Mouse (Mus musculus) gastrocnemius, adult 18-20 months (tissue): Measurements from ENCODE around the gene Vat1. TPM values are rescaled to one million over a fixed set of nuclear protein-coding genes. Genes with fewer than 3 reads are reported as not detected.
"Not testable (repeated sequence)": the region's sequence is repeated elsewhere in the genome, so short reads cannot be mapped to it uniquely, and the experiment has no call there.

ENCODE experiments used
- DNase-seq: peaks from one replicate; pipeline ENCODE4 v3.0.0; 2021; ENCODE audit warnings: low spot score
- total RNA-seq, 2 experiments: library from RNA; stranded (reverse); gene quantifications; 2 replicates each; pipeline ENCODE4 v1.2.3; 2021

Vat1 gene
- total RNA-seq, 2 experiments from 2014 or later: 10.8 to 16.1 TPM

DNA sequence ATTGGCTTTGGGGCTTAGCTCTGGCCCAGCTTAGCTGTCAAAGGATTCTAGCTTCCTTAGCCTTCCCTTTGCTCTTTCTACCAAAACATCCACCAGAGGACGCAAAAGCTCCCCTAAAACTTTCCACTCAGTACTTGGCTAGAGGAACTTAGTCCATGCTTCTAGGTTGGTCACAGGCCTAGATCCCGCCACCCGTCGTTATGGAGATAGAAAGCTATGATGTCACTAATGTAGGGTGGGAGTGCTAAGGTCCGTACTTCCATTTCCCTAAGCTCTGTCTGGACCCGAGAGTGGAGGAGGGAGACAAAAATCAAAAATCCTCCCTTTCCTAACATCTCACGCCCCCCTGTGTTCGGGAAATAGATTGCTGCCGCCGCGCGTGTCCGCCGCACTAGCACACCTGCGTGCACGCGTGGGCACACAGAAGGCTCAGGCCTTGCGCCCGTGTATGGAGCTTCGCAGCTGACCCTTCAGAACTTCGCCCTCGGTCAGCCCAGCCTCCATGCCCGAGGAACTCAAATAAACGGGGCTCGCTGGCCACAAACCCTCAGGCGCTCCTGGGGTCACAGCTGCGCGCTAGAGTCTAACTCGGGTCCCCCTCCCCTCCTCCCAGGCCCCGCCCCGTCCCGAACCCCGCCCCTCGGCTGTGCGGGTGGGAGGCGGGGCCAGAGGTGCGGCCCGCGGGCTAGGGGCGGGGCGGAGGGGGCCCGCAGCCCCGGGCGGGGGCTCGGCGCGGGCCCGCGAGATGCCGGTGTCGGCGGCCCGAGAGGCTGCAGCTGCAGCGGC lies 1.6 kb upstream of the Vat1 start:
- DNase-seq: peak; percentile 62

DNA sequence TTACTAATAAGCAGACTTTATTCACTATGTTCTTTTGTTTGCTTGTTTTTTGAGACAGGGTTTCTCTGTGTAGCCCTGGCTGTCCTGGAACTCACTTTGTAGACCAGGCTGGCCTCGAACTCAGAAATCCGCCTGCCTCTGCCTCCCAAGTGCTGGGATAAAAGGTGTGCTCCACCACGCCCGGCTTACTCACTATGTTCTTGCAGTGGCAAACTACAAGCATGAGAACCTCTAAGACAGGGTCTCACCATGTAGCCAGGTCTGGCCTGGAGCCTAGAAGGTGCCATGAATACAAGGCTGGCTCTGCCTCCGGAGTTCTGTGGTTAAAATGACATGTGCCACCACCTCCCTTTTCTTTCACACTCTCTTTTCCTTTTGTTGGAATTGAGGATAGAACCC lies 521 bp upstream of the Vat1 start:
- not testable (repeated sequence) for DNase-seq

DNA sequence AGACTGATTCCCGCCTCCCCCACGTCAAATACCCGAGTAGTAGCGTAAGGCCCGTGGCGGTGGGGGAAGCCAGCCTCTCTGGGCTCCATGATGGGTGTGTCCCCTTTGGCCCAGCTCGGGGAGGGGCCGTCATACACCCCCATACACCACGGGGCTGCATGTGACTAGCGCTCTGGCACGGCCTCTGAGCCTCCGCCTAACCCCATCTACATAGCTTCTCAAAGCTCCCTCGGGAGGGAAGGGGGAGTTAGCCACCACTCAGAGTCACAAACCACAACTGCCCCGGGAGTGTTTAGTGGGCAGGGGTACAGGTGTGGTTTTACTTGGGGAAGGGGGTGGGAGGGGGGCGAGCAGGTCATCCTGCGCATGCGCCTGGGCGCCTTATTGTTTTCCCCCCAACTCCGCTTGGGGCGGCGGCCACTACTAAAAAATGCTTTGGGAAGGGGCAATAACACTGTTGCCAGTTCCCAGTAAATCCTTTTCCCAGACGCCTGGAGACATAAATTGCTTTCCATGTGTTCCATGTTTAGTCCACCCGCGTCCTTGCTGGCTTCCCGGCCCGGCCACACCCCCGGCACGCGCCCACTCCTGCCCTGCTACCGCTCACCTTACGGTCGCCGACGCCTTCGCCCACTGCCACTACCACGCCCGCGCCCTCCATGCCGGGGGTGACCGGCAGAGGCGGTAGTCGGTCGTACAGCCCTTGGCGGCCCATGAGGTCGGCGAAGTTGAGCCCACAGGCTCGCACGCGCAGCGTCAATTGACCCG lies 745 bp downstream of the Vat1 start:
- DNase-seq: peak; percentile 75

DNA sequence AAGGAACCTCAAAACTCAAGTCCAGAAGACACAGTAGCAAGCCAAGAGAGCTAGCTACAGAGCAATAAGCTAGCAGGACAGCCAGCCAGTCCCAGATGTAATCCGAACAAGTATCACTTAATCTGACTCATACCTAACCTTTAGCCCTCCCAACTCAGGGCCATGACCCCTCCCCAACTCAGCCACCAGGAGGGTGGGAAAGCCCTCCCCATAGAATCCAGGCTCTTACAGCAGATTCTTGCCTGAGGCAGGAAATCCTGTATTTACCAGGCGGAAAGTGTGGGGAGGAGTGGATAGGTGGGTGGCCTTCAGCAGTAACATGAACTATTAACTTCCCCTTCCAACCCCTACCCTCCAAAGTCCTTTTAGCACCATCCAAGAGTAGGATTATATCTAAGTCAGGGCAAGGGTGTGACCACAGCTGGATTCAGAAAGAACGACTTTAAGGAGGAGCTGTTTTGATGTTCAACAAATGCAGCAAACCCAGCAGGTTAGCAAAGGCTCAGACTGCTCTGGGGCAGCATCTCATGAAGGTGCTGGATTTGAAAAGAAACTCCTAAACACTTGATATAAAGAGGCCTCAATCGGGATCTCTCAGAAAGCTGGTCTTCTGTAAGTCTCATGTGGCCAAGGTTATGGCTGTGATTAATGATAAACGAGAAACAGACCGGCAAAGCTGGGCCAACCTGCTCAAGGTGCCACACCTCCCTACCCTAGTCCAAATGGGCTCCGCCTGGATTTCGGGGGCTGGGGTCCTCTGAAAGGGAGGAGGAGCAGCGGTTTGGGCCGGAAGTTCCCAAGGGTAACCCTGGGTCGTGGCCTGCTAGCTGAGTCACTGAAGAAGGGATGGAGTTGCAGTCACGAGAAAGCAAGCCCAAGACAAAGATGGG lies 1.6 kb downstream of the Vat1 start, which contains the start of gene Rnd2:
Gene Rnd2, plus strand, starts transcription at position 789 of the 890 bp plus-strand sequence.
- DNase-seq: no peak

DNA sequence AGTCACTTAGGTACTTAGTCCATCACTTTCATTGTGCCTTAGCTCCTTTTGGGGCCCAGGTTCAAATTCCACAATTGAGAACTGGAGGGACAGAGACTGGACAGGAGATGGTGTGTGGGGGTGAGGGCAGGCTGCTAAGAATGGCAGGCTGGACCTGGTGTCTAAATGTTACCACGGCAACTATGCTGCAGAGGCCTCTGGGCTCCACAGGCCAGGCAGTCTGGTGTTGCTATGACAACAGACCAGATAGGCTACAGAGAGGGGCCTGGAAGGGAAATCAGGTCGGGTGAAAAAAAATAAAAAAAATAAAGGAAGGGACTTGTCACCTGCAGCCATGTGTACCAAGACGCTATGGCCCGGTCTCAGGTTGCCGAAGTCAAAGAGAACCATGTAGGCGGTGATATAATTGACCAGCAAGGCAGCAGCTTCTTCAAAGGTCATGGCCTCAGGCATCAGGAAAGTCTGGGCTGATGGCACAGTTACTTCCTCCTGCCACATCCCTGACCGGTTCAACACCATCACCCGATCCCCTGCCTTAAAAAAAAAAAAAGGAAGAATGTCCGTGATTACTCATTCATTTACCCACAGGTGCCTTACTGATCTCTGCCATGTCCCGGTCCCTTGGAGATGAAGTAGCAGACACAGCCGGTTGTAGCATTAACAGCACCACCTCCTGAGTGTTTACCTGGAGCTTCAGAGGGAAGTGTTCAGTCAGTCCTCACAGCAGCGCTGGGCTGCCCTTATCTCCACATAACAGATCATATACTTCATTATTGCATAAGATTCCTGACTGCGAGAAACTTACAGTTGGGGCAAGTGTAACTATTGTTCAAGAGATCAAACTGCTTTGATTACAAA lies 3.2 kb downstream of the Vat1 start:
- no peak for DNase-seq

DNA sequence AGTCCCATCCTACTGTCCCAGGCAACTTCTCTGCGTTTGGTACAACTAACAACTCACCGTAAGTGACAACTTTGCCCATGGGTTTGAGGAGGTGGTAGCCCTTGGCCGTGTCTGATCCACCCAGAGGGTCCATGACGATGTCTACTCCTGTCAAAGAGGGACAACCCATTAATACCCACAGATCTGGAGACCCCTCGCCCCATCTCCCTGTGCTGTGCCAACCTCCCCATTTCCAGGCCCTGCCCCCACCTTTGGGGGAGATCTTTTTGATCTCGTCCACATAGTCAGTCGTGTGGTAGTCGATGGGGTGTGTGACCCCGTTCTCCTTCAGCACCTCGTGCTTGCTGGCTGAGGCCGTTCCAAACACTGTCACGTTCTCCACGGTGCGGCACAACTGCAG lies 3.9 kb downstream of the Vat1 start:
- no peak for DNase-seq

DNA sequence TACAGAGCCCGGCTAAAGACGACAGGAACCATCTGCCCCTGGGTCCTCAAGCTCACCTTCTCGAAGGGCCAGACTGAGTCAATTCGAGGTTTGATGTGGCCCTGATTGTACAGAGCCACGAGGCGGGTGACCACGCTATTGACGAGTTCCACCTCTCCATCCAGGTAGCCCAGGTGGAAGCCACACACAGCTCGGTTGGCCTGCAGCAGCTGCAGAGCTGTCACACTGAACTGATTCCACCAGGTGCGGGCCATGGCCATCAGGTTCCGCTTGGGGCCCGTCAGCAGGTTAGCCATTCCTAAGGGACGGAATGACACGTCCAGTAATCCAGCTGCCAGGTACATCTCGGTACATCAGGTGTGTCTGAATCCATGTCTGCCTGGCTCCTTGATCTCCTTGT lies 5.7 kb downstream of the Vat1 start:
- no peak for DNase-seq

DNA sequence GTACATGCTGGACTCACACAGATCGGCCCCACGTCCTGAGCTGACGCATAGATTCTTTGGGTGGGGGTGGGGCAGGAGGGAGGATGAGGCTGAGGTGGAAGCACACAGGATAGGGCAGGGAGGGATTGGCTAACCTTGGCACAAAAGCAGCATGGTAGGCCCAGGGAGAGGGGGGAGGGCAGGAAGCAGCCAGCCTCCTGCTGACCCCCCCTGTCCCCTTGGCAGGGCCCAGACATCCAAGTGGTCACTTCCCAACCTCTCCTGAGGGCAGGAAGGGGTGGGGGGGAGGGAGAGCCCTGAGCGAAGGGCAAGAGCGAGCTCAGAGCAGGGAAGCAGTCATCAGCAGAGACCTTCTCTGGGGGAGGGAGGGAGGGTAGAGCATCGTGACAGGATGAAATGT lies 6.3 kb downstream of the Vat1 start:
- no peak for DNase-seq

DNA sequence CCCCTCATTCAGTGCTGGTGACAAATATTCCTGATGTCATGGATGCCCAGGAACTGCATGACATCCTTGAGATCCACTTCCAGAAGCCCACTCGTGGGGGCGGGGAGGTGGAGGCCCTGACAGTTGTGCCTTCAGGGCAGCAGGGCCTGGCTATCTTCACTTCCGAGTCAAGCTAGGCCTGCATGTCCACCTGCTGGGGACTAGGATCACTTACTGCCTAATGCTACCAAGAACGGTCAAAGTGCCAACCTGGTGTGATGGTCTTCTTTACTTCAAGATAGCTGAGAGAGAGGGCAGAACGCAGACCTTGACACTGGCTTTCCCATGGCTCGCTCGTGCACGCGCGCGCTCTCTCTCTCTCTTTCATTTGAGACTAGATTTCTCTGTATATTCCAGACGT lies 7.8 kb downstream of the Vat1 start:
- no peak for DNase-seq

DNA sequence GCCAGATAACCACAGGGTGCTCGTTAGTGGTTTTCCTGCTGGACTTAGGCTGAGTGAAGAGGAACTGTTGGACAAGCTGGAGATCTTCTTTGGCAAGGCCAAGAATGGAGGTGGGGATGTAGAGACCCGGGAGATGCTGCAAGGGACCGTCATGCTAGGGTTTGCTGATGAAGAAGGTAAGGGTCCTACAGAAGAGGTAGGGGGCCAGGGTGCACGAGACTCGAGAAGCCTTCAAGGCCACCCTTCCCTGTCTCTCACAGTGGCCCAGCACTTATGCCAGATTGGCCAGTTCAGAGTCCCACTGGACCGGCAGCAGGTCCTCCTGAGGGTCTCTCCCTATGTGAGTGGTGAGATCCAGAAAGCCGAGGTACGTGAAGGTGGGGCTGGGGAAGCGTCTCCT lies 8.4 kb downstream of the Vat1 start:
- DNase-seq: no peak

DNA sequence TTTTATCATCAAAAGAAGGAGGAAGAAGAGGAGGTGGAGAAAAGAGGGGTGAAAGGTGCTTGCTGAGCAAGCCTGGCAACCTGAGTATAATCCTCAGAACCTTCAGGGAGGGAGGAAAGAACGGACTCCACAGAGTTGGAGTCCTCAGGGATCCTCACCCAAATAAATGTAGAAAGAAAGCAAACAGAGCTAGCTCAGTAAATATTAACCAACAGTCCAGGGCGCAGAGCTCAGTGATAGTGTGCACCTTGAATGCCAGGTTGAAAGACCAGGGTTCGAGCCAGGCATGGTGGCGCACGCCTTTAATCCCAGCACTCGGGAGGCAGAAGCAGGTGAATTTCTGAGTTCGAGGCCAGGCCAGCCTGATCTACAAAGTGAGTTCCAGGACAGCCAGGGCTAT lies 10.4 kb downstream of the Vat1 start:
- DNase-seq: no peak

DNA sequence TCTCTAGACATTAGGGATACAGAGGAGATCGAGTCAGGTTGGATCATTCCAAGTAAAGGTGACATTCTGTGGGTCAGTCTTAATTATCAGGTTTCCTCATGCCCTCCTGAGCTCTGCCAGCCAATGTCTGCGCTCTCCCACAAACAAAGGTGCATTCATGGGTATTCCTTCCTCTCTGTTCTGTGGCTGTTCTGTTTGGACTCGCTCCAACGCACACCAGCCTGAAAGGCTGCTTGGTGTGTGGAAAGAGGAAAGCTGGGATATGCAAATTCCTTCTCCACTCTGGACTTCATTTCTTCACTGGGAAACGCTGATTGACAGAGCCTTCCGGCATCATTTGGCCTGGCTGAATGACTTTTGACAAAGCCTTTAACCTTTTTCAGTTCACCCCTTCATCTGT lies 11.3 kb downstream of the Vat1 start:
- no peak for DNase-seq

DNA sequence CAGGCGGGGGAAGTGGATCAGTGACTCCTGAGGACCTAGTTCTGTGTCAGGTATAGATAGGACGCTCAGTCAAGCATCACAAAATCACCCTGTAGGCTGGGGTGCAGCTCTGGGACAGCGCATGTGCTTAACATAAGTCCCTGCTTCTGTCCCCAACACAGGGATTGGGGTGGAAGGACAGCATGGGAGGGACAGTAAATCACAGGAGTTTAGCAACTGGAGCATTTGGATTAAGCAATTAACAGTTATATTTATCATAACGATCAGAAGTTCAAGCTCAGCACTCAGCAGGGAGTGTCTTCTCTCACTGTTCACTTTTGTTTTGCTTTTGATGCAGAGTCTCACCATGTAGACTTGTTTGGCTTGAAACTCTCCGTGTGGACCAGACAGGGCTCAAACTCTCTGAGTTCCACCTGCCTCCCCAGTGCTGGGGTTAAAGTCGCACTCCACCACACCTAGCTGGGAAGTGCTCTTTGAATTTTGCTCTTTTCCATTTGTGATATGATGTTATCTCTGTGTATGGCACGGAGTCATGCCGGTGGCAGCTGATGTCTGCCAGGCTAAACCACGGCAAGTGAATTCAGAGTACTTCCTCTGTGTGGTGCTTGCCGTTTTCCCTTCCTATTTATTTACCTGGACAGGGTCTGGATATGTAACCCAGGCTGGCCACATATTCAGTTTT lies 13.8 kb downstream of the Vat1 start:
- no peak for DNase-seq

DNA sequence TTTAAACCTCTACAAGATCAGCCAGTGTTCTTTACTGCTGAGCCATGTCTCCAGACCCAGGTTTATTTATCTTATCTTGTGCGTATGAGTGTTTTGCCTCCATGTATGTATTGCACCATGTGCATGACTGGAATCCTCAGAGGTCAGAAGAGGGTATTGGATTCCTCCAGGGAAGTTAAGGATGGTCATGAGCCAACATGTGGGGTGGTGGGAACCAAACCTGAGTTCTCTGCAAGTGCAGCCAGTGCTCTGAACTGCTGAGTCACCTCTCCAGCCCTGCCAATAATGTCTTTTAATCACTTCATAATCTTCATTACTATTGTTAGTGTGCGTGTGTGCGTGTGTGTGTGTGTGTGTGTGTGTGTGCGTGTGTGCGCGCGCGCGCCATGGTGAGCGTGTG lies 14.5 kb downstream of the Vat1 start:
- no peak for DNase-seq

DNA sequence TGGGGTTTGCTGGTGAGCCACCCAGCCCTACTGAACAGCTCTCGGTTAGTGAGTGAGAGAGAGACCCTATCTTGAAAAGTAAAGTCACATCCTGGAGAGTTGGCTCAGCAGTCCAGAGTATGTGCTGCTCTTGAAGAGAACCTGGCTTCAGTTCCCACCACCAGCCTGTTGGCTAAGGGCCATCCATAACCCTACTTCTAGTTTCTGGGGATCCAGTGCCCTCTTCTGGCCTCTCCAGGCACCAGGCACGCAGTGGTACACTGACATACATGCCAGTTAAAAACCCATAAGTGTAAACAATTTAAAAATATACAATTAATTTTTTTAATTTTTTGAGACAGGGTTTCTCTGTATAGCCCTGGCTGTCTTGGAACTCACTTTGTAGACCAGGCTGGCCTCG lies 15.6 kb downstream of the Vat1 start:
- no peak for DNase-seq

DNA sequence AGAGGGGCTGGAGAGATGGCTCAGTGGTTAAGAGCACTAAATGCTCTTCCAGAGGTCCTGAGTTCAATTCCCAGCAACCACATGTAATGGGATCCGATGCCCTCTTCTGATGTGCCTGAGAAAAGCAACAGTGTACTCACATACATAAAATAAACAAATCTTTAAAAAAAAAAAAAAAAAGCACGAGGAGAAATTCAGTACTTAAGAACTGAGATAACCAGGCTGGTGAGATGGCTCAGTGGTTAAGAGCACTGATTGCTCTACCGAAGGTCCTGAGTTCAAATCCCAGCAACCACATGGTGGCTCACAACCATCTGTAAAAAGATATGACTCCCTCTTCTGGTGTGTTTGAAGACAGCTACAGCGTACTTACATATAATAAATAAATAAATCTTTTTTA lies 16.4 kb downstream of the Vat1 start:
- not testable (repeated sequence) for DNase-seq

DNA sequence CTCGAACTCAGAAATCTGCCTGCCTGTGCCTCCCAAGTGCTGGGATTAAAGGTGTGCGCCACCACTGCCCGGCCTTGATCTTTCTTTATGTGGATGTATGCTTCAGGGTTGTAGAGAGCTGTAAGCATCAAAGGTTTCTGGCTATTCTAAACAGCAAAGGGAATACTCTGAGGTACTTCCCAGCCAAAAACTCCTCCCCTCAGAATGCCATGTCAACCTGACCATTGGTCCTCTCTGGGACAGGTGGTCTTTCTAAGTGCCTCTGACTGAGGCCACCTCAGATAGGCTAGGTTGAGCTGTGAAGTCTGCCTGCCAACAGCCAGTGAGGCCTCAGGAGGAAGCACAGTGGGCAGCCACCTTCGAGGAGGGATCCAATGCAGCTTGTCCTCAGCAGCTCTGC lies 17.1 kb downstream of the Vat1 start:
- no peak for DNase-seq

DNA sequence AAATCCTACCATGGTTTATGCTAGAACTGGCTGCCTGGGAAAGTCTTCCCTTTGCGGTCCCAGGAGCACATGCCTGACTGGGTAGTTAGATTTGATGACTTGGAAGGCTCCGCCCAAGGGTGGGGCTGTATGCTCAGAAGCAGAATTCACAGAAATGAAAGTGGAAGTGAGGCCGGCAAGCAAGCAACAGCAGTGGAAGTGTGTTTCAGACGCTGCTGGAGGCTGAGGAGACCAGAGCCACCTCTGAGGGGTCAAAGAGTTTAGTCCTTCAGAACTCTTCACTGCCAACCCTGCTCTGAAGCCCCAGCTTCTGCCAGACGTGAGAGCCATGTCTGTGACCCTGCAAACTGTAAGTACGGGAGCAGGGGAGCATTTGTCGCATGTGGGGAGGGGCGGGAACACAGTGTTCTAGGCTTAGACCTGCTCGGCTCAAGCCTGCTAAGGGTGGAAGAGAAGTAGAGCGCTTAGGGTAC lies 17.7 kb downstream of the Vat1 start, which contains the start of gene Ifi35:
Gene Ifi35, plus strand, starts transcription at position 134 of the 473 bp plus-strand sequence.
- DNase-seq: peak; percentile 85

DNA sequence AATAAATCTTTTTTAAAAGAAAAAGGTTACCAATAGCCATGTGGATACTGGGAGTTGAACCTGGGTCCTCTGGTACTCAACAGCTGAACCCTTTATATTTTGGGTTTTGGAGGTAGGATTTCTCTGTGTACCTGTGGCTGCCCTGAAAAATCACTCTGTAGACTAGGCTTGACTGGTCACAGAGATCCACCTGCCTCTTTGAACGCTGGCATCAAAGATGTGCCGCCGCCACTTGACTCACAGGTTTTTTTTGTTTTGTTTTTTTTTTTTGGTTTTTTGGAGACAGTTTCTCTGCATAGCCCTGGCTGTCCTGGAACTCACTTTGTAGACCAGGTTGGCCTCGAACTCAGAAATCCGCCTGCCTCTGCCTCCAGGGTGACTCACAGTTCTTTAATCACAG lies 18.2 kb downstream of the Vat1 start:
- no peak for DNase-seq

DNA sequence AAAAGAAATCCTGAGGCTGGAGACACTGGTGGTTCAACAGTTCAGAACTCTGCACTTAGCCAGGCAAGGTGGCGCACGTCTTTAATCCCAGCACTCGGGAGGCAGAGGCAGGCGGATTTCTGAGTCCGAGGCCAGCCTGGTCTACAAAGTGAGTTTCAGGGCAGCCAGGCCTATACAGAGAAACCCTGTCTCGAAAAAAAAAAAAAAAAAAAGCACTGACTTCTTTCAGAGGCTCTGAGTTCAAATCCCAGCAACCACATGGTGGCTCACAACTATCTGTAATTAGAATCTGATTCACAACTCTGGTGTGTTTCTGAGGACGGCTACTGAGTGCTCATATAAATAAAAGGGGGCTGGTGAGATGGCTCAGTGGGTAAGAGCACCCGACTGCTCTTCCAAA lies 19.2 kb downstream of the Vat1 start:
- DNase-seq: not testable (repeated sequence)
